Mouse (Mus musculus) ES-Bruce4 (cell line): Measurements from ENCODE around the gene Ubtf.

Experiments used
- CTCF ChIP-seq: IDR thresholded peaks from one replicate; pipeline ENCODE4 v1.8.1; 2011; ENCODE audit warnings: low read depth, low read length
- EP300 ChIP-seq: IDR thresholded peaks from 2 replicates; pipeline ENCODE4 v1.6.1; 2011; ENCODE audit warnings: low read depth, low read length; ENCODE audit not compliant: insufficient read depth

- no peak for TF ChIP-seq CTCF
- TF ChIP-seq EP300: no peak
These were observed 25.1 kb downstream of the Ubtf start for GRCm38 (mm10) chr11:102294416-102294815.
